Mouse (Mus musculus) thymus, postnatal 0 days (tissue): ENCODE results near the gene Ddx47. TPM values are rescaled to one million over a fixed set of nuclear protein-coding genes. Genes with fewer than 3 reads are reported as not detected.

Experiments
- DNase-seq: peaks from one replicate; pipeline ENCODE4 v3.0.0-alpha.2; 2015; ENCODE audit warnings: low spot score
- polyA plus RNA-seq: library from polyadenylated mRNA; unstranded; fragments of >200 nt; fragmentation: Nextera tagmentation; extraction: Ambion mirVana; gene quantifications from 2 replicates; pipeline ENCODE4 v1.2.1, GENCODE M21; 2015

Ddx47 gene
- polyA plus RNA-seq, 1 experiment from 2014 or later, result 122 TPM

DNA sequence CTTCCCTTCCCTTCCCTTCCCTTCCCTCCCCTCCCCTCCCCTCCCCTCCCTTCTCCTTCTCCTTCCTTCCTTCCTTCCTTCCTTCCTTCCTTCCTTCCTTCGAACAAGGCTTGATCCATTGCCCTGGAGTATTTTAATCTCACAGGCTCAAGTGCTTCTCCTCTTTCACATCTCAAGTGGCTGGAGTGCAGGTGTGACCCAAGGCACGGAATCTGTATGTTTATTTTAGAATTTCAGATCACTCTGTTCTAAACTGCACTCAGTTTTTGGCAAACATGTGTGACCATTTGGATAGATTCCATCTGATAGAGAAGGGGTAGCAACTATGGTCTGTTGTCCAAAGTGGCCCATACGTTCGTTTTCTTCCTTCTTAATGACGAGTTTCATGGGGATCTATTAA, 56.8 kb downstream of the Ddx47 start:
- no peak for DNase-seq

DNA sequence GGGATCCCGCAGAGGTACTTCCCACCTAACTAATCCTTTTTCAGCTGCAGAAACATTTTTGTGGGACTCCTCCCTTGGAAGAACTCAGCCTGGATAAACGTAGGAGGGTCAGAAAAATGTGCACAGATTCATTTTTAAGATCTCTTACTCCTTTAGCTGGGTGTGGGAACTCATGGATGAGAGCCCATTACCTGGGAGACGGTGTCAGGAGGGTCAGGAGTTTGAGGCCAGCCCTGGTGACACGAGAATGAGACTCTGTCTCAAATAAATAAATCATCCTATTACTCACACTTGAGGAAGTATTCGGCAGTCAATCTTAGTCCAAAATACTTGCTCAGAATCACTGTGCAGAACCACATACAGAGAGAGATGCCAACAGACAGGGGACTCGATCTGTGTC, 58.4 kb downstream of the Ddx47 start:
- no peak for DNase-seq

DNA sequence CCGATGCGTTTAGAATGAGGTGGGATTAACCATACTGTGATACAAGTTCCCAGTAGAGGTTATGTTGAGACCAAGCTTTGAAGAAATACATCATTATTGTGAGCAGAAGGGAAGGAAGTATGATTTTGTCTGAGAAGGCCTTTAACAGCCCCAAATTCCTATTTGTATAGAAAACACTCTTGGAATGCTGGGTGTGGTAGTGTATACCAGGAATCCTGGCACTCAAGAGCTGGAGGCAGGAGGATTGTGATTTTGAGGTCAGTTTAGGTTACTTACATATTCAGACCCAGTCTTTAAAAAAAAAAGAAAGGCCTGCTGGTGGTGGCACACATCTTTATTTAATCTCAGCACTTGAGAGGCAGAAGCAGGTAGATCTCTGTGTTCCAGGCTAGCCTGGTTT, 58.9 kb downstream of the Ddx47 start:
- DNase-seq, result no peak

Other genes starting within 250 kb of the Ddx47 start
- 6.6 and 7.5 TPM in 2 replicates for gene Dusp16, start 219.0 kb upstream of the Ddx47 start, polyA plus RNA-seq
- 4.9 and 5.5 TPM in 2 replicates for gene Crebl2, start 181.5 kb upstream of the Ddx47 start, polyA plus RNA-seq
- 11.8 and 11.9 TPM in 2 replicates for gene Gpr19, start 113.0 kb upstream of the Ddx47 start, polyA plus RNA-seq
- gene Cdkn1b, start 91.2 kb upstream of the Ddx47 start, polyA plus RNA-seq, result 53.0 and 58.8 TPM in 2 replicates
- gene Apold1, start 29.9 kb upstream of the Ddx47 start, polyA plus RNA-seq, result 3.2 and 4.4 TPM in 2 replicates
- gene Gprc5a, start 54.0 kb downstream of the Ddx47 start, polyA plus RNA-seq, result 3.7 and 4.6 TPM in 2 replicates
- gene Gprc5d, start 106.7 kb downstream of the Ddx47 start, polyA plus RNA-seq, result 0.10 and 0.24 TPM in 2 replicates
- gene Fam234b, start 186.4 kb downstream of the Ddx47 start, polyA plus RNA-seq, result 34.0 and 35.4 TPM in 2 replicates
- gene Hebp1, start 186.4 kb downstream of the Ddx47 start, polyA plus RNA-seq, result 22.8 and 25.0 TPM in 2 replicates
- 0.64 and 0.66 TPM in 2 replicates for gene Gsg1, start 242.7 kb downstream of the Ddx47 start, polyA plus RNA-seq